ENCODE assay signal across 8 mouse cellular contexts in genomic region chr3:84039646-84040475, GRCm38 (mm10). TPM values are rescaled to one million over a fixed set of nuclear protein-coding genes. Genes with fewer than 3 reads are reported as not detected.
DNase-seq lines count a peak whose midpoint lies in the region; ATAC-seq and TF ChIP-seq lines count a peak whose summit lies in the region.

Tmem131l (minus strand) TSS chr3:84040175.

- no peaks in the 10 kb centered on the region for H3K27me3 ChIP-seq in hindbrain, embryonic 15.5 days

- peak; percentile 94 for ATAC-seq in hindbrain, embryonic 15.5 days (ENCODE audit: low FRiP score, low read depth)

- peak within 1 kb of the TSS; percentile 93 for H3K4me3 ChIP-seq in hindbrain, embryonic 15.5 days
- H3K4me3 ChIP-seq in left cerebral cortex, adult 2 months, result peak within 1 kb of the TSS; percentile 95
- H3K4me3 ChIP-seq in macrophage (ENCODE audit: inconsistent target), result peak within 1 kb of the TSS; percentile 64

- peaks cover 35% of the 10 kb centered on the region for H3K4me1 ChIP-seq in hindbrain, embryonic 15.5 days (replicated peaks)

- no peak; the same call in 1 of the 2 replicates for TF ChIP-seq CTCF in left cerebral cortex, adult 2 months (IDR thresholded peaks at IDR 0.05)

- peak within 1 kb of the TSS; percentile 96 for H3K9ac ChIP-seq in hindbrain, embryonic 15.5 days

- intact Hi-C loops in left cerebral cortex, adult 2 months (cut with DNase I), result loop anchor here (5.0 kb wide), 2 partner anchors 87 to 93 kb away; no protein-coding TSS in a partner anchor

- peak within 1 kb of the TSS; percentile 95 for H3K4me2 ChIP-seq in hindbrain, embryonic 15.5 days

- H3K9me3 ChIP-seq in hindbrain, embryonic 15.5 days, result no peaks in the 10 kb centered on the region

- peak; percentile 94 for DNase-seq in ZHBTc4 (ENCODE audit: low read depth, low spot score)
- peak; percentile 72 to 84 for DNase-seq in cerebellum, postnatal 36 days
- DNase-seq in gastrocnemius, adult 18-20 months (ENCODE audit: low spot score), result peak; percentile 66
- peak; percentile 63 to 73 for DNase-seq in left cerebral cortex, adult 2 months (ENCODE audit: extremely low spot score in 1 of 2, low spot score in 2 of 2)
- DNase-seq in right cerebral cortex, adult 18-20 months, result peak; percentile 78
- peak; percentile 58 to 68 for DNase-seq in urinary bladder, postnatal 36 days (ENCODE audit: low spot score in 2 of 2)

- 0% methylated on average over 79 of the region's 100 CpGs for WGBS in hindbrain, embryonic 15.5 days
- WGBS in macrophage (ENCODE audit: missing documents), result under 1% methylated on average over 84 of the region's 100 CpGs

- H3K36me3 ChIP-seq in hindbrain, embryonic 15.5 days, result no peaks in the 10 kb centered on the region
- H3K36me3 ChIP-seq in macrophage (ENCODE audit: inconsistent target), result no peaks in the 10 kb centered on the region

- H3K27ac ChIP-seq in hindbrain, embryonic 15.5 days (replicated peaks), result peak within 1 kb of the TSS; percentile 95
- H3K27ac ChIP-seq in left cerebral cortex, adult 2 months, result peak within 1 kb of the TSS; percentile 86
- peak within 1 kb of the TSS; percentile 46 for H3K27ac ChIP-seq in macrophage

- H3K79me2 ChIP-seq in macrophage (ENCODE audit: inconsistent target), result peaks cover 40% of the 10 kb centered on the region; the same call in 1 of the 2 replicates

RNA-seq across cellular contexts. Expression of gene Tmem131l, which starts in this region (rescaled TPM):
- 10 to 100 TPM; 10.6 to 13.5 TPM for total RNA-seq in gastrocnemius, adult 18-20 months (2021)
- polyA plus RNA-seq in hindbrain, embryonic 15.5 days (2015; fragmentation: Nextera tagmentation; extraction: Ambion mirVana), result 46.6 and 48.6 TPM in 2 replicates
- 10 to 100 TPM; 21.7 to 24.9 TPM for total RNA-seq in left cerebral cortex, adult 2 months (2021)
- total RNA-seq in macrophage (2018; cell fraction: chromatin; rRNA removed), result 10 to 100 TPM; 19.8 to 91.5 (median 57.5) TPM
- total RNA-seq in macrophage (2018; cell fraction: cytosol; rRNA removed), result 10 to 100 TPM in 18 of 26 experiments, 1 to 10 TPM in 8; 7.5 to 18.4 (median 11.8) TPM
- total RNA-seq in macrophage (2018; cell fraction: nucleus; rRNA removed), result 10 to 100 TPM; 18.0 to 76.6 (median 39.6) TPM
- polyA plus RNA-seq in macrophage (2018), result 10.5 to 13.3 TPM (median 12.6 TPM) in 3 replicates

Comparison
In these comparisons a context has a peak if more than half of its experiments do, and no peak if none do; other contexts are left out.
1. Peak in every context shown above with its lines: DNase-seq, ATAC-seq, H3K4me3 ChIP-seq and H3K27ac ChIP-seq.